Mouse (Mus musculus): ENCODE data around the gene Dedd.
A peak's percentile ranks its signal among the peaks of the same experiment; 100 is the strongest.

Gene Dedd

DNA sequence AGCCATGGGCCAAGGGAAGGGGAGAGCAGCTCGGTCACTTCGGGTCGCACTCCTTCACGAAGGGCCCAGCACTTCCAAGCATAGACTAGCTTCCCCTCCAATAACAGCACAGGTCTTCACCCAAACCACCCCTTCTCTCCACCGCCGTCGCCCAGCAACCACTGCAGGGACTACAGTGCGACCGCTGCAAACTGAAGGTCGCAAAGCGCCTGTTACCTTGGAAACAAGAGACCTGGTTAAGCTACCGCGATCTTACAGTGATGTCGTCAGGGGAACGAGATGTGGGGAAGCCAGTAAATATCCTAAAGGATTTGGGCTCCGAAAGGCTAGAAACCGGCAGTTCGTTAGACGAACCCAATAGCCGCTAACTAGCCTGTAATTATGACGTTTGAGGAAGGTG is 31.7 kb downstream of the Dedd start, which contains the start of gene Klhdc9:
Gene Klhdc9, minus strand, starts transcription at position 143 of the 400 bp plus-strand sequence.
- peak; percentile 72 for DNase-seq (ENCODE audit: low read depth, low spot score)

DNA sequence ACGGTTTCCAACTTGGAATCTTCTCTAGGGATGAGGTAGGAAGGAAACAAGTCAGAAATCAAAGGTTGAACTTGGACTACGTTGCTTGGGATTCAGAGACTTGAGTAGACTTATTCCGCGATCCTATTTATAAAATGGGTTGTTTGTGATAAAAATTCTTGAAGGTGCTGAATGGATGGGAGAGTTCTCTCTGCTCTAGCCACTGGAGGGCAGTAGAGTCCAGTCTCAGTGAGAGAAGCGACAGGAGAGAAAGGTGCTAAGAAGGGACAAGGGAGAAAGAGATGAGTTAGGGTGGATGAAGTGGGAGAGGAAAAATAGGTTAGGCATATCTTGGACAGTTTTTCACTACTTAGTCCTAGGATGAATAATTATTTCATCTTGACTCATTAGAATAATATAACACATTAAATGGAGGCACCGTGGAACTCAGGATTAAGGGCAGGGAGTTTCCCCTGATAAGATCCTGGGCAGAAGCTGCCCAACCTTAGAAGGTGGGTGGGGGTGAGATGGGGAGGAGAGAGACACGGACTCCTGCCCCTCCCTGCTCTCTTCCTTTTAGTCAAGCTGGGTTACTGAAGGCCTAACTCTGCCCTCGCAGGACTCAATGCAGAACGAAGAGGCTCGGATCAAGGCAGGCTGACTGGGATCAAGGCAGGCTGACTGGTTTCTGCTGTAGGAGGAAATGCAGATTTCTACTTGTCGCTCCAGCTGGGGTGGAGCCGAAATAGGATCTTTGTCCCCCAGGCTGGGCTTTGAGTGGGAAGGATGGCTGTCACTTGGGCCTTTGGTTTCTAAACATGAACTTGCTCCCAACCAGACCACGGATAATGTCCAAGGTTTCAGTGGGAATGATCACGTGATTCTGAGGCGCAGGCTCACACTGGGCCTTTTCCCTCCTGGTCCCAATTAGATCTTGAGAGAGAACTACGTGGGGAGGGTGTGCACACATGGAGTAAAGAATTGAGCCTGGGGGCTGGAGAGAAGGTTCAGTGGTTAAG is 32.5 kb downstream of the Dedd start:
- peak; percentile 68 for DNase-seq (ENCODE audit: low read depth, low spot score)

DNA sequence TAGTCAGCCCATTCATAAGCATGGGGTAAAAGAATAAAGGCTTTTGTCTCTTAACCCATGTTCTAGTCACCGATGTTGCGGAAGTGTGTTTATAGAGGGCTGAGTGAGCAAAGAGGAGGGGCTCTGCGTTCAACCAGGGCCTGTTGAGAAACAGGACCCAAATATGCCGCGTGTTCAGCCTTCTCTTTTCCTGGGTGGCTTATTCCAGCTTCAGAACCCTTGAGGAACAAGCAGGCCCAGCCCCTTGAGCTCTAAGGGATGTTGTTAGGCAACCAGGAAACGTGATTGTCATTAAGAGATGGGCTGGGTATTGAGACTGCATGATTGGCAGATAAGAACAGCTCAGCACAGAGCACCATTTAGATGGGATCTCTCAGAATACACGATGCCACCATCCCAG is 37.0 kb downstream of the Dedd start:
- DNase-seq (ENCODE audit: low read depth, low spot score), result no peak

DNA sequence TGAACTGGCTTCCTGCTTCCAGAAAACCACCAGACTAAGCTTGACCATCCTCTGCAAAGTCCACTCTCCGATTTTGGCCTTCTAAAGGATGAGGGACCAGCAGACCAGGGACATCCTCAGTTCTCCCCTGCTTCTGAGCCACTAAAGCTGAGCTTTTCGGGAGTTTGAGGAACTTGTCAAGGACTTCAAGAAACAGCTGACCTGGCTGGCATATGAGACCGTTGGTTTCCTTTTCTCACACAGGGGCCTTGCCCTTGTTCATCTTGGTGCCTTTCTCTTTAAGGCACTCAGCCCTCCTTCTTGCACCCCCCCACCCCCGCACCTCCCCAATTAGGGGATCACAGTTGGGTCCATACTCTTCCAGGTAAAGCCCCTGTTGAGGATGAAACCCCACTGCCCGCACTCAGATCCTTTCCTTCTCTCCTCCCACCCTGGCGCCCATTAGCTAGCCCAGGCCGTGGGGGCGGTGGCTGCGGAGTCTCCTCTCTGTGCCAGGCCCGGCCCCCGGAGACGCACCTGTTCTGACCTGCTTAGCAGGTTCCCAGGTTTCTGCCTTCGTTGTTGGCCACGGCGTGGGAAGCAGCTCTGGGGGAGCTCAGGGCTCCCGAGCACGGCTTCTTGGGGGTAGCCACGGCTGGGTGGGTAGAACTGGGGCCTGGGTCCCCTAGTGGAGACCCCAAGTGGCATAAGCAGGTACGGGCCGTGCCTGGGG is 41.1 kb downstream of the Dedd start, which contains the start of gene Nectin4:
Gene Nectin4, plus strand, starts transcription at position 255 of the 712 bp plus-strand sequence.
- DNase-seq (ENCODE audit: low read depth, low spot score), result no peak

DNA sequence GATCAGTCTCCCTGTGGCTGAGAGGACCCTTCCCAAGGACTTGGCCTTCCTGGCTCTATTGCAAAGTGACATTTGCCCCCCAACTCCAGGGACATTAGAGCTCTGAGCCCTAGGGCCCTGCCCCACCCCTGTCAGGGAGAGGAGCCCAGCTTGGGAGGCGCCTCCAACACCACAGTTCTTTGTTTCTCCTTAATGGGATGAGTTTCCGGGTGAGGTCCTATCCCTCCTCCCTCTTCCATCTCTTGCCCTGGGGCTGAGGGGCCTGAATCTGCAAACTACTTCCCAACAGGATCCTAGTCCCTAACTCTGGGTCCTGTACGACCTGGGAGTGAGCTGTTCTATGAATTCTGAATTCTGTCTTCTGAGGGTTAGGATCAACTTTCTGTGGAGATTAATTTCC is 43.9 kb downstream of the Dedd start:
- no peak for DNase-seq (ENCODE audit: low read depth, low spot score)

DNA sequence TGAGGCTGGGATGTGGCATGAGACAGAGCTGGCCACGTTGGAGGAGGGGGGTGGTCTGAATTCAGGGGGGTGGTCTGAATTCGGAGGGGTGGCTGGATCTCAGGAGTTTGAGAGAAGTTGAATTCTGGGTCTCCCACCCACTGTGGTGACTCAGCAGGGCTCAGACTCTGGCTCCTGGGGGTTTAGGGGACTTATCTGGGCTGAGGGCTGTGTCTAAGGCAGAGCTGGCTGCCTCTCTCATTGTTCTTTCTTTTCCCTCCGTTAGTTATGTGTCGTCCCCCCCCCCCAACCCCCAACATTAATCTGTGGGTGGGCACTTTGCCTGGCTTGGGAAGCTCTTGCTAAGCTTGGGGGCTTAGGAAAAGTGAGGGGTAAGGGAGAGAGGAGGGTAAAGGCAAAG is 45.0 kb downstream of the Dedd start:
- no peak for DNase-seq (ENCODE audit: low read depth, low spot score)

DNA sequence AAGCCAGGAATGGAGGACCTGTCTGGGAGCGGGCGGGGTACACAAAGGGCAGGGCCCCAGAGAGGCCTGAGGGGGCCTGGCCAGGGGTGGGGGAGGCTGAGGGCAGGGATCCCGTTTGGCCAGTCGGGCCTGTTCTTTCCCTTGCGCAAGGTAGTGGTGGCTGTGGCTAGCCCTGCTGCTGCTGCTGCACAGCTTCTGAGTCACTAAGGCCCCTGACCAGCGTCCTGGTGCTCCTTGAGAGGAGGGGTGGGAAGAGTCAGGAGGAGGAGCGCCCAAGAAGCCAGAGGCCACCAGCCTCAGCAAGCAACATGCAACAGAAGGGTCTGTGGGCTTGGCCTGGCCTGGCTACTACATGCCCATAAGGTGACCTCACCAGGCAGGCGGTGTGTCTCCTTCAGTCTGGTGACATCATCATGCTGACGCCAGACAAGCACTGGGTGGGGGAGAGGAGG is 46.7 kb downstream of the Dedd start:
- no peak for DNase-seq (ENCODE audit: low read depth, low spot score)

DNA sequence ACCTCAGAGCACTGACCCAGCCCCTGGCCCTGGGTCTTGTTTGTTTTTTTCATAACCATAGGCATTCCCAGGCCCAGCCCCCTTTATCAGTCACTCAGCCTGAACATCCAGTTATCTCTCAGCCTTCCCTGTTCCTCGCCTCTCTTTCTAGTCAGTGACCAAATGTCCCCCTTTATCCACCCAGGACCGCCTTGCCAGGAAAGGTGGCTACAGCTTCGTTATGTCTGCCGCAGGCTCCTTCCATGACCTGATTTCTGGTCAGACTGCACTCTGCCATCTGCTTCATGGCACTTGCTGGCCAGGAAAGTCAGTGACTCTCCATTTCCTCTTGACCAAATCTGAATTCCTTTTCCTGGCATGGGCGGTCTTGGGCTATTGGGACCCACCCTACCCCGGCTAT is 49.4 kb downstream of the Dedd start:
- no peak for DNase-seq (ENCODE audit: low read depth, low spot score)

DNA sequence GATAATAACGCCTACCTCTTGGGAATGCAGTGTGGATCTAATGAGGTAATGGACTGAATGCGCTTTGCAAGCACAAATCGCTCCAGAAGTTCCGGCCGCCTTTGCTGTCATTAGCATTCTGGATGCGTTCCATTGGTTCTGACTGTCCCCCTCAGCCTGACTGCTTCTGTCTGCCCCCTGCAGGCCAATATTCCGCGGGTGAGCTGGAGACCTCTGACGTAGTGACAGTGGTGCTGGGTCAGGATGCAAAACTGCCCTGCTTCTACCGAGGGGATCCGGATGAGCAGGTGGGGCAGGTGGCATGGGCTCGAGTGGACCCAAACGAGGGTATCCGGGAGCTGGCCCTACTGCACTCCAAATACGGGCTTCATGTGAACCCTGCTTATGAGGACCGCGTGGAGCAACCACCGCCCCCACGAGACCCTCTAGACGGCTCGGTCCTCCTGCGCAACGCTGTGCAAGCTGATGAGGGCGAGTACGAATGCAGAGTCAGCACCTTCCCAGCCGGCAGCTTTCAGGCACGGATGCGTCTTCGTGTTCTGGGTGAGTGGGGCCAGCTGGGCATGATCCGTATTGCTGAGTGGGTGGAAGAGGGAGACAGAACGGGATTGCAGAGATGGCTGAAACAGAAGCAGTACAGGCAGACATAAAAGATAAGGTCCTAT is 51.1 kb downstream of the Dedd start:
- peak; percentile 58 for DNase-seq (ENCODE audit: low read depth, low spot score)

DNA sequence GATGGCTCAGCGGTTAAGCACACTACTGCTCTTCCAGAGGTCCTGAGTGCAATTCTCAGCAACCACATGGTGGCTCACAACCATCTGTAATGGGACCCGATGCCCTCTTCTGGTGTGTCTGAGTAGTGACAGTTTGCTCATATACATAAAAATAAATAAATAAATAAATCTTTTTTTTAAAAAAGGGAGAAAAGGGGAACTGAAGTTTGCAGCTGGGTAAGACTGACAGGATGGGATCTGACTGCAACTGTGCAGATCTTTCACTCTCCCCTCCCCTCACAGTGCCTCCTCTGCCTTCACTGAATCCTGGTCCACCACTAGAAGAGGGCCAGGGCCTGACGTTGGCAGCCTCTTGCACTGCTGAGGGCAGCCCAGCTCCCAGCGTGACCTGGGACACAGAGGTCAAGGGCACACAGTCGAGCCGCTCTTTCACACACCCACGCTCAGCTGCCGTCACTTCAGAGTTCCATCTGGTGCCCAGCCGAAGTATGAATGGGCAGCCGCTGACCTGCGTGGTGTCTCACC is 53.2 kb downstream of the Dedd start:
- no peak for DNase-seq (ENCODE audit: low read depth, low spot score)

DNA sequence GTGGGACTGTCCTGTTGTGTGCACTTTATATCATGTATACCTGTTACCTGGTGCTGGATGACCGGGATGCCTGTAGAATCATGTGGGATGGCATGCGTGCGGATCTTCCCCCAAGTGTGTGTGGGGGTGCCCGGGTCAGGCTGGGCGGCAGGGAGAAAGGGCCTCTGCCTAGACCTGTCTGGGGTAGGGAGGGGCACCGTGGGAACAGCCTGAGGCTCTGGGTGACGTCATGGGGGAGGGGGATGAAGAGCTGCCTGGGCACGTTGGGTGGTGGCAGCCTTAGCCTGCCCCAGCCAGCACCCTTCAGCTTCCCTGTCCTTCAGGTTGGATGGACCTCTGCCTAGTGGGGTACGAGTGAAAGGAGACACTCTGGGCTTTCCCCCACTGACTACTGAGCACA is 55.4 kb downstream of the Dedd start:
- DNase-seq (ENCODE audit: low read depth, low spot score), result no peak

DNA sequence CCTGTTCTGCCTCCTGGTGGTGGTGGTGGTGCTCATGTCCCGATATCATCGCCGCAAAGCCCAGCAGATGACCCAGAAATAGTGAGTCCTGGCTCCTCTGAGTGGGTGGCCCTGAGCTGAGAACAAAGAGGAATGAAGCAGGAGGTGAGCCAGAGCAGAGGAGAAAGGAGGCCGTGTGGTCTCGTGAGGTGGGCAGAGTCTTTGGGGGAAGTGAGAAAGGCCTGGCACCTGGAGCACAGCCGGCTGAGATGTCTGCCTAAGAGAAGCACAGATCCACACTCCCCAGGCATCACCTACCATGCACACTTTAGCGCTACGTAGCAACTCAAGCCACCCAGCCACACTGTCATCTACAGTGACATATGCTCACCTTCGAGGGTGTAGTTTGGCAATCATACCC is 56.2 kb downstream of the Dedd start:
- no peak for DNase-seq (ENCODE audit: low read depth, low spot score)

DNA sequence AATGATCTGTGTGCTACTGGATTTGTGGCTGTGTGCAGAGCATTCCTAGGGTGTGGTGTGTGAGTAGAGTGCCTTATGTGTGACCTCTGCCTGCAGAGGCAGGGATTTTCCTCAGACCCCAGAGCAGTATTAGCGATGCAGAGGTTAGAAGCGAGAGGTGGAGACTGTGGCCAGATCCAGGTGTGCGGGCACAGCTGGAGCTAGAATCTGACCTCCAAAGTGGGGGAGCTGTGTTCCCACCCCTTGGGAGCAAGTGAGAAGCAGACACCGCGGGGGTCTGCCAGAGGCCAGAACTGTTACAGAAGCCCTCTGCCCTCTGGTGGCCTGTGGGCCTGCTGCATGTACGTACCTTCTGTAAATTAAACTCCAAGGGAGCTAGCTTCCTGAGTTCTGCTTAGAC is 58.2 kb downstream of the Dedd start:
- no peak for DNase-seq (ENCODE audit: low read depth, low spot score)

DNA sequence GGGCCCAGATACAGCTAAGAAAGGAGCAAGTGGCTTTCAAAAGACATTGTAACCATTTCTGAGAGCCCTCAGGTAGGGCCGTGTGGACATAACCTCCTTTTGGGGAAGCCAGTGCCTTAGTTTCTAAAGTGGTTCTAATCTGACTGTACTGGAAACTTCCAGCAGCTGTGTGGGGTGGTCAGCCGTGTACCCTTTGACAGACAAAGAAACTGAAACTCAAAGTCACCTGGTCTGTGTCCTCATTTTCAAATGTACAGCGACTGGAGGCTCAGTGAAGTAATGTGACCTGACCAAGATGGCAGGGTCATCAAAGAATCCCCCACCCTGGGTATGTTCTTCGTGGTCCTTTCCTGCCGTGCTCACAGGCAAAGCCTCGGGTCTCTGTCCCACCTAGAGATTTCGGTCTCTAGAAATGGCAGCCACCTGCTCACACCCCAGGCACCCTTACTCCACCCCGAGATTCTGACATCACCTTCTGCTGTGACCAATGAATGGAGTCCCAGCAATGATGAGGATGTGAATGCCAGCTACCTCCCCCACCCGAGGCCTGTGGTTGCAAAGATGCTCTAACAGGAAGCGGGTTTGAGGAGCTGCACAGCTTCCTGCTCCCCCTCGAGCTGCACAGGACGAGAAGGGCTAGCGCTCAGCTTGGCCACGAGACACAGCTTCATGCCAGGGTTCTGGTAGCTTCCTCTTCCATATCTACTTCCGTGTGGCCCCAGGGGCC is 59.6 kb downstream of the Dedd start, which contains the start of gene Arhgap30:
Gene Arhgap30, plus strand, starts transcription at position 579 of the 727 bp plus-strand sequence.
- DNase-seq (ENCODE audit: low read depth, low spot score), result no peak

DNA sequence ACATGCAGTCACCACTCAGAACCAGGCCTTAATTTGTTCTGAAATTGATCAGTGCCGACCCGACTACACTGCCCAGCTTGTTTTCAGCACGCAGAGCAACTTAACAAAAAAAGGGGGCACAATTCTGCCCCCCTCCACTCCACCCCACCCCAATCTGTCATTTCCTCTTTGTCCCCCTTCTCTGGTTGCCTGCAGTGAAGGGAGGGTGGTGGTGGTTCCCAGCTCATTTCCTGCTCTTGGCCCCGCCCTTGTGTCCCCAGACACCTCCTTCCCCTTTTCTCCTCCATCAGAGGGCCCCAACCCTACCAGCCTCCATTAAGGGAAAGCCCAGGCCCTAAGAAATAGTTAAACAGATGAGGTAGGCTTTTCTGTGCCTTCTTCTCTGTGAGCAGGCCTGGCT is 61.2 kb downstream of the Dedd start:
- no peak for DNase-seq (ENCODE audit: low read depth, low spot score)
